Mouse (Mus musculus) lung, embryonic 16.5 days (tissue): Measurements from ENCODE around the gene Hltf. TPM values are rescaled to one million over a fixed set of nuclear protein-coding genes. Genes with fewer than 3 reads are reported as not detected.
"Not testable (repeated sequence)": the region's sequence is repeated elsewhere in the genome, so short reads cannot be mapped to it uniquely, and the experiment has no call there.

ENCODE experiments used
- ATAC-seq: fragments of 200-750 bp; cut with Nextera tagmentation; 2 replicates; pipeline ENCODE4 v1.8.0; 2017; ENCODE audit warnings: low read depth, mild to moderate bottlenecking, moderate library complexity
- H3K27ac ChIP-seq: fragments of 300-500 bp; sonication (generic); 2 replicates; pipeline ENCODE4 v1.5.1; 2014; ENCODE audit warnings: mild to moderate bottlenecking, control low read depth, low read length
- H3K27me3 ChIP-seq: fragments of 300-500 bp; sonication (generic); 2 replicates; pipeline ENCODE4 v1.6.1; 2014; ENCODE audit warnings: low read depth, low read length, mixed read lengths; ENCODE audit not compliant: control insufficient read depth, insufficient read depth
- H3K36me3 ChIP-seq: fragments of 300-500 bp; sonication (generic); 2 replicates; pipeline ENCODE4 v1.6.1; 2014; ENCODE audit warnings: low read length; ENCODE audit not compliant: control insufficient read depth, insufficient read depth
- H3K4me1 ChIP-seq: fragments of 300-500 bp; sonication (generic); replicated peaks from 2 replicates; pipeline ENCODE4 v1.6.1; 2014; ENCODE audit warnings: low read length, mixed read lengths; ENCODE audit not compliant: control insufficient read depth, insufficient read depth
- H3K4me2 ChIP-seq: fragments of 300-500 bp; sonication (generic); 2 replicates; pipeline ENCODE4 v1.6.1; 2014; ENCODE audit warnings: low read depth, low read length, control low read depth
- H3K4me3 ChIP-seq: fragments of 300-500 bp; sonication (generic); 2 replicates; pipeline ENCODE4 v1.5.1; 2014; ENCODE audit warnings: mild to moderate bottlenecking, low read length, control low read depth
- H3K9ac ChIP-seq: fragments of 300-500 bp; sonication (generic); 2 replicates; pipeline ENCODE4 v1.6.1; 2014; ENCODE audit warnings: low read length, control low read depth
- H3K9me3 ChIP-seq: fragments of 300-500 bp; sonication (generic); 2 replicates; pipeline ENCODE4 v1.6.1; 2016; ENCODE audit warnings: low read length; ENCODE audit not compliant: control insufficient read depth
- WGBS: fragments of 180-500 bp; shearing (Covaris S2); extraction: QIAGEN DNeasy Blood & Tissue Kit; methylation state at CpG from one replicate; pipeline ENCODE4 v1.1.7; 2014; 5-methylcytosine and 5-hydroxymethylcytosine counted together
- polyA plus RNA-seq: library from polyadenylated mRNA; unstranded; fragments of >200 nt; fragmentation: Nextera tagmentation; extraction: Ambion mirVana; gene quantifications from 2 replicates; pipeline ENCODE4 v1.2.1, GENCODE M21; 2015

Hltf gene
- polyA plus RNA-seq, 1 experiment from 2014 or later: 21.1 TPM

GRCm38 (mm10) chr3:20028640-20029039, 29.0 kb upstream of the Hltf start:
- Histone ChIP-seq H3K9ac (no peak overlapping the region), H3K4me3 (no peak overlapping the region), H3K4me1 (peaks cover 2% of the 10 kb centered on the region), H3K36me3 (peaks cover 15% of the 10 kb centered on the region), H3K4me2 (no peak overlapping the region), H3K9me3 (no peaks in the 10 kb centered on the region), H3K27me3 (no peaks in the 10 kb centered on the region), H3K27ac (no peak overlapping the region)
- 87% methylated on average over 3 of the region's 3 CpGs for WGBS
- ATAC-seq: no peak

- Histone ChIP-seq H3K4me1 (peaks cover 8% of the 10 kb centered on the region), H3K4me3 (no peak overlapping the region), H3K27ac (no peak overlapping the region), H3K27me3 (no peaks in the 10 kb centered on the region), H3K9me3 (no peaks in the 10 kb centered on the region), H3K36me3 (0 out of 2 replicates have a peak, but pooled peaks cover 1% of the 10 kb centered on the region), H3K4me2 (no peak overlapping the region), H3K9ac (no peak overlapping the region)
- no peak for ATAC-seq
- WGBS: 85% methylated on average over 6 of the region's 6 CpGs
These were observed 26.8 kb upstream of the Hltf start for GRCm38 (mm10) chr3:20030807-20031206.

GRCm38 (mm10) chr3:20033761-20034718, 23.6 kb upstream of the Hltf start:
- Histone ChIP-seq H3K4me1 (peaks cover 8% of the 10 kb centered on the region), H3K4me2 (peak overlapping the region; percentile 85), H3K36me3 (no peaks in the 10 kb centered on the region), H3K9ac (peak overlapping the region; percentile 76), H3K27ac (peak overlapping the region; percentile 82), H3K9me3 (no peaks in the 10 kb centered on the region), H3K27me3 (no peaks in the 10 kb centered on the region), H3K4me3 (peak overlapping the region; percentile 97)
- 10% methylated on average over 10 of the region's 10 CpGs for whole genome bisulfite sequencing
- no peak for ATAC-seq

- Histone ChIP-seq H3K4me1 (peaks cover 8% of the 10 kb centered on the region), H3K36me3 (no peaks in the 10 kb centered on the region), H3K27me3 (no peaks in the 10 kb centered on the region), H3K27ac (peak within 1 kb of the TSS; percentile 82), H3K4me3 (peak within 1 kb of the TSS; percentile 97), H3K4me2 (peak within 1 kb of the TSS; percentile 85), H3K9me3 (no peaks in the 10 kb centered on the region), H3K9ac (peak within 1 kb of the TSS; percentile 76)
- under 1% methylated on average over 47 of the region's 47 CpGs for WGBS
- peak; percentile 99 for ATAC-seq
These were observed 22.7 kb upstream of the Hltf start, which contains the start of gene Hps3 for GRCm38 (mm10) chr3:20034719-20035404. Hps3 (minus strand) TSS chr3:20035315.

- H3K4me1 ChIP-seq: peaks cover 8% of the 10 kb centered on the region
- no peak overlapping the region for H3K27ac ChIP-seq
- no peak overlapping the region for H3K4me2 ChIP-seq
- H3K4me3 ChIP-seq: no peak overlapping the region
- ATAC-seq: no peak
- WGBS: 75% methylated on average over 4 of the region's 4 CpGs
- H3K9ac ChIP-seq: no peak overlapping the region
- H3K36me3 ChIP-seq: no peaks in the 10 kb centered on the region
- no peaks in the 10 kb centered on the region for H3K9me3 ChIP-seq
- H3K27me3 ChIP-seq: no peaks in the 10 kb centered on the region
These were observed 21.5 kb upstream of the Hltf start for GRCm38 (mm10) chr3:20036069-20036468.

GRCm38 (mm10) chr3:20041461-20041860, 16.1 kb upstream of the Hltf start:
- not testable (repeated sequence) for H3K36me3 ChIP-seq, H3K4me3 ChIP-seq, H3K9ac ChIP-seq, H3K4me1 ChIP-seq, H3K4me2 ChIP-seq, ATAC-seq, H3K27me3 ChIP-seq, H3K9me3 ChIP-seq, H3K27ac ChIP-seq
- WGBS: 82% methylated on average over 7 of the region's 7 CpGs

- not testable (repeated sequence) for H3K27ac ChIP-seq, ATAC-seq, H3K4me2 ChIP-seq, H3K4me3 ChIP-seq, H3K9me3 ChIP-seq, H3K36me3 ChIP-seq, H3K9ac ChIP-seq, H3K27me3 ChIP-seq, H3K4me1 ChIP-seq
- WGBS: 68% methylated on average over 3 of the region's 3 CpGs
These were observed 12.9 kb upstream of the Hltf start for GRCm38 (mm10) chr3:20044736-20045135.

- Histone ChIP-seq H3K27ac (no peak overlapping the region), H3K27me3 (no peaks in the 10 kb centered on the region), H3K36me3 (peaks cover 4% of the 10 kb centered on the region), H3K9ac (peak overlapping the region; percentile 82), H3K4me1 (peaks cover 6% of the 10 kb centered on the region; the same call in 1 of the 2 replicates), H3K9me3 (no peaks in the 10 kb centered on the region), H3K4me3 (peak overlapping the region; percentile 92), H3K4me2 (peak overlapping the region; percentile 67)
- ATAC-seq: no peak
- 1% methylated on average over 7 of the region's 9 CpGs for WGBS
These were observed 558 bp downstream of the Hltf start for GRCm38 (mm10) chr3:20058197-20058541.
